Mouse (Mus musculus): ENCODE data around the gene Pomgnt2.

DNA sequence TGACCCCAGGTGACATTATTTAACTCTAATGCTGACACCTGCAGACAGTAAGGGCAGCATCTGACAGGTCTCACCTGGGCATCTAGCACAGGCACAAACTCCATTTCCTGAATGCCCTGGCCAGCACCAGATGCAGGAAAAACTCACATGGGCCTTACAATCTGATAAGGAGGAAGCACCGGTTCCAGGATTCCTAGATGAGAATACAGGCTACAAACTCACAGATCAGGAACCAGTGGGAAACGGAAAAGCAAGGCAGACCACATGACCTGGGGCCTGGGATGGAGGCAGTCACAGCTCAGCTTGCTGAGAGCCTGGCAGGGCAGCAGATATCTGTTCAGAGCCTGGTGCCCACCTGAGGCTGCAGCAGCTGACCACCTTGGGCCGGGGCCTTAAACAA lies 8.0 kb downstream of the Pomgnt2 start:
- no peak for TF ChIP-seq CTCF (IDR thresholded peaks at IDR 0.05; ENCODE audit: low read depth)
- no peak for TF ChIP-seq EP300 (optimal IDR thresholded peaks at IDR 0.05)
